In genomic region chr11:106170807-106171206, GRCm38 (mm10) we compare ENCODE assay signal across 9 mouse cellular contexts. TPM values are rescaled to one million over a fixed set of nuclear protein-coding genes. Genes with fewer than 3 reads are reported as not detected.
DNase-seq lines count a peak whose midpoint lies in the region; ATAC-seq and TF ChIP-seq lines count a peak whose summit lies in the region.
"Had no signal": no experiment of that assay in that cellular context is flagged by ENCODE, and none has a peak within 500 bp of the region (broad histone marks: within the 10 kb centered on the region; RNA-seq: fewer than 3 reads in every experiment).

No protein-coding gene starts in this region.

- no peak overlapping the region for H3K4me2 ChIP-seq in liver, postnatal 0 days (ENCODE audit: low read depth, low read length)

- H3K4me1 ChIP-seq in liver, postnatal 0 days (ENCODE audit: insufficient read depth) = peaks cover 15% of the 10 kb centered on the region; the same call in 1 of the 2 replicates

- H3K9me3 ChIP-seq in liver, postnatal 0 days (ENCODE audit: low read length) = no peaks in the 10 kb centered on the region

- H3K36me3 ChIP-seq in liver, postnatal 0 days (replicated peaks; ENCODE audit: insufficient read depth, low read length) = no peaks in the 10 kb centered on the region; the same call in 1 of the 2 replicates

- no peak overlapping the region for H3K9ac ChIP-seq in liver, postnatal 0 days (replicated peaks)

- H3K4me3 ChIP-seq in left cerebral cortex, adult 2 months = no peak overlapping the region
- no peak overlapping the region for H3K4me3 ChIP-seq in liver, postnatal 0 days (ENCODE audit: low read depth, low read length)

- no peaks in the 10 kb centered on the region for H3K27me3 ChIP-seq in liver, postnatal 0 days (ENCODE audit: insufficient read depth, low read length)

- peak; percentile 21 for TF ChIP-seq CTCF in left cerebral cortex, adult 2 months (IDR thresholded peaks at IDR 0.05)
- peak; percentile 74 for TF ChIP-seq CTCF in liver, postnatal 0 days (IDR thresholded peaks at IDR 0.05; ENCODE audit: low read depth)

- no peak for TF ChIP-seq EP300 in liver, postnatal 0 days (IDR thresholded peaks at IDR 0.05; ENCODE audit: low read depth)

- 81% methylated on average over 7 of the region's 7 CpGs for WGBS in liver, postnatal 0 days (ENCODE audit: insufficient replicate concordance)

- H3K27ac ChIP-seq in left cerebral cortex, adult 2 months = no peak overlapping the region
- H3K27ac ChIP-seq in liver, postnatal 0 days (ENCODE audit: low read depth) = no peak overlapping the region

- peak; percentile 56; the same call in 1 of the 2 replicates for ATAC-seq in liver, postnatal 0 days

- intact Hi-C loops in left cerebral cortex, adult 2 months (cut with DNase I) = no loop called here
- intact Hi-C loops in left cerebral cortex, postnatal 36 days (cut with DNase I) = no loop called here

- DNase-seq in left cerebral cortex, adult 2 months (ENCODE audit: extremely low spot score in 1 of 2, low spot score in 2 of 2) = no peak
- DNase-seq in left cerebral cortex, postnatal 36 days (ENCODE audit: low spot score in 2 of 2) = no peak
- DNase-seq in R1 (ENCODE audit: low read depth, low spot score) = peak; percentile 60
- DNase-seq in liver, postnatal 0 days = no peak
- peak; percentile 77 to 87 for DNase-seq in thymus, postnatal 10 days (ENCODE audit: low spot score in 2 of 2)
- no peak for DNase-seq in ovary, postnatal 10 days (ENCODE audit: low spot score)
- DNase-seq in urinary bladder, postnatal 36 days (ENCODE audit: low spot score in 2 of 2) = no peak

RNA-seq across cellular contexts. Expression of gene Limd2, which starts 10.1 kb away (rescaled TPM):
- total RNA-seq in left cerebral cortex, adult 2 months (2021) = 10 to 100 TPM; 78.1 to 96.5 TPM
- 100 to 1,000 TPM in 1 of 2 experiments, 10 to 100 TPM in 1; 98.5 to 104 TPM for total RNA-seq in left cerebral cortex, postnatal 36 days (2021)
- polyA plus RNA-seq in liver, postnatal 0 days (2015; fragmentation: Nextera tagmentation; extraction: Ambion mirVana) = 77.5 and 77.7 TPM in 2 replicates

RNA-seq across cellular contexts. Expression of gene Gm10840, which starts 10.2 kb away (rescaled TPM):
- total RNA-seq in left cerebral cortex, adult 2 months (2021) = not detected
- total RNA-seq in left cerebral cortex, postnatal 36 days (2021) = not detected
- not detected in 2 replicates for polyA plus RNA-seq in liver, postnatal 0 days (2015; fragmentation: Nextera tagmentation; extraction: Ambion mirVana)
- polyA plus RNA-seq: intestine, embryonic 14.5 days; liver, embryonic 16.5 days had no signal

RNA-seq across cellular contexts. Expression of gene Strada, which starts 31.2 kb away (rescaled TPM):
- total RNA-seq in left cerebral cortex, adult 2 months (2021) = 10 to 100 TPM; 30.9 to 31.5 TPM
- 10 to 100 TPM; 26.6 to 31.2 TPM for total RNA-seq in left cerebral cortex, postnatal 36 days (2021)
- polyA plus RNA-seq in liver, postnatal 0 days (2015; fragmentation: Nextera tagmentation; extraction: Ambion mirVana) = 4.6 and 4.9 TPM in 2 replicates

RNA-seq across cellular contexts. Expression of gene Ccdc47, which starts 45.3 kb away (rescaled TPM):
- total RNA-seq in left cerebral cortex, adult 2 months (2021) = 10 to 100 TPM; 83.2 to 84.8 TPM
- 10 to 100 TPM; 79.5 to 86.6 TPM for total RNA-seq in left cerebral cortex, postnatal 36 days (2021)
- 33.4 and 34.6 TPM in 2 replicates for polyA plus RNA-seq in liver, postnatal 0 days (2015; fragmentation: Nextera tagmentation; extraction: Ambion mirVana)

RNA-seq across cellular contexts. Expression of gene Ddx42, which starts 45.9 kb away (rescaled TPM):
- 10 to 100 TPM; 63.4 to 68.7 TPM for total RNA-seq in left cerebral cortex, adult 2 months (2021)
- total RNA-seq in left cerebral cortex, postnatal 36 days (2021) = 10 to 100 TPM; 63.0 to 68.0 TPM
- 15.9 and 17.8 TPM in 2 replicates for polyA plus RNA-seq in liver, postnatal 0 days (2015; fragmentation: Nextera tagmentation; extraction: Ambion mirVana)

Comparison
In these comparisons a context has a peak if more than half of its experiments do, and no peak if none do; other contexts are left out.
1. DNase-seq: peak in R1 (single experiment) and thymus, postnatal 10 days (2 of 2); none in left cerebral cortex, adult 2 months (0 of 2), left cerebral cortex, postnatal 36 days (0 of 2), liver, postnatal 0 days (single experiment), ovary, postnatal 10 days (single experiment) and urinary bladder, postnatal 36 days (0 of 2).